Mouse (Mus musculus): ENCODE data around the gene Olfr332.
"Not testable (repeated sequence)": the region's sequence is repeated elsewhere in the genome, so short reads cannot be mapped to it uniquely, and the experiment has no call there.

Gene Olfr332

DNA sequence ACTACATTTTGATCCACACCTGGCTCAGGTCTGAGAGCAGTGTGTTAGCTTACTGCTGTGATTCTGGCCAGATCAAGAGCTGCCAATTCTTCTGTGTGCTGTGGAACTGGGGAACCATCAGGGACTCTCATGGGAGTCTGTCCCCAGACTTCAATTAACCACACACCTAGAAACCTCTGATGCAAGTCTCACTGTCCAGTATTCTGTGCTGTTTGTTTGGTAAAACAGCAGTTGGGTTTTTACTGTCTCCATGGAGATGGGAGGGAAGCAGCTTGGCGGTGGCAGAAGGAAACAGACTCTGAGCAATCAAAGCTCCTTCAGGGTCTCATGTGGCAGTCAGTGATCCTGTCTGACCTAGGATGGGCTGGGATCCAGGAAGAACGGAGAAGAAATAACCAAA lies at the start of gene Olfr332:
Olfr332 (minus strand) TSS at position 101 of the 400 bp plus-strand sequence.
- DNase-seq = no peak

DNA sequence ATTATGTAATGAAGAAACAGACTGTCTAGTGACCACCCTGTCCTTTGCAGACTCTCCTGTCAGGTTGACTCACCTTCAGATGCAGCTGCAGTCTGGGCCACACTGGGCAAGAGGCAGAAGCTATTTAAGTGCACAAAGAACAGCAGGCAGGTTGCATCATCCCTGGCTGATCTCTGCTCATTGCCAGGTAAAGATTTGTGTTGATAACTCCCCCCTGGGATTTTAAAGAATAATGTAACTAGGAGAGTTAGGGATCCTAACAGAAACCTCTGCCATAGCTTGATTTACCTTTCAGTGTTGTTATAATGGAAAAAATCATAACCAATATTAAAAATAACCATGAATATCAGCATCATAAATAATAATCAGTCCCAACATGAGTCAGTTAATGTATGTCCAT lies 42.4 kb upstream of the Olfr332 start, which contains the start of gene Olfr330:
Olfr330 (minus strand) TSS at position 101 of the 400 bp plus-strand sequence.
- not testable (repeated sequence) for DNase-seq

DNA sequence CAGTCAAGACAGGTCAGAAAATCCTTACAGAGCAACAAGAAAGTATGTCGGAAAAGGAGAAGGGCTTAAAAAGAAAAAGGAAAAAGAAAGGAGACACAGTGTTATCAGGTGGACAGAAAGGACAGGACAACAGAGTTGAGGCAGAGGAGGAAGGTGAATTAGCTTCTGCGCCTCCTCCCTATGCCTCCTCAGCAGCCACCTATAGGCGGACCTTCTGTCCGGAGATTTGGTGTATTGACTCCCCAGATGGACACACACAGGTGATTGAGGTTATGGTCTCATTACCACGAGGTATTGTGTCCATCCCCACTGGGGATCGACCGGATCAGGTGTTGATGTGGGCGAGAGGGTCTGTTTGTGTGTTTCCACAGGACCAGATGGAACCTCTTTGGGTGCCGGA lies 27.4 kb upstream of the Olfr332 start:
- DNase-seq = peak; percentile 11

DNA sequence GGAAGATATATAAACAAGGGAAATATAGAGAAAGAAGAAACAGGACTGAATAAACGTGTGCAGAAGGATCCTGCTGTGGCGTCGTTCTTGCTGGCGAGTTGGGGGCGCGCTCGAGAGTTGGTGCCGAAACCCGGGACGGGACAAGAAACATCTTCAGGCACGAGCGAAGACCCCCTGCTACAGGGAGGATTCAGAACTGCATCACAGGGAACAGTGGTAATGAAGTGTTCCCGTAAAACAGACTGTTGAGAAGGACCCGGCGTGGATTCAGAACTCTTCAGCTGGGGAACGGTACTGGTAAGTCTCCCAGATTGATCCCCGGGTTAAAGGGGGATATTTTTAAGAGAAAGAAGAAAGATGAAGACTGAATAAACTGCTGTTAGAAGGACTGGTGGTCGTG lies 26.6 kb upstream of the Olfr332 start:
- DNase-seq = peak; percentile 22

DNA sequence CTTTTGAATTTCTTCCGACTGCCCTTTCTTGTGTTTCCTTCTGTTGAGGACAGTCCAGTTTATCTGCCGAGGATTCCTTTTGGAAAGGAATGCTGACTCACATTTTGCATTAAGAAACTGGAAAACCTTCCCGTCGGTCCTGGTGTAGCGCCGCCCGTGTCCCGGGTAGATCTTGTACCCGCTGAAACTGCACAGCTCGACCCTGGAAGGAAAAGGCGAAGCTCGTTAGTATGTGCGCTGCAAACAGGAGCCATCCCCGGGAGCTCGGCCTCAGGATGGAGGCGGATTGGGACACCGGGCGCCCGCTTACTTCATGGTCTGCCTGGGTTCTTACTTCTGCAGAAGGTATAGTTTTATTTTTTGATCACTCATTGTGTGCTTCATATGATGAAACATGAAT lies 16.7 kb upstream of the Olfr332 start:
- not testable (repeated sequence) for DNase-seq

DNA sequence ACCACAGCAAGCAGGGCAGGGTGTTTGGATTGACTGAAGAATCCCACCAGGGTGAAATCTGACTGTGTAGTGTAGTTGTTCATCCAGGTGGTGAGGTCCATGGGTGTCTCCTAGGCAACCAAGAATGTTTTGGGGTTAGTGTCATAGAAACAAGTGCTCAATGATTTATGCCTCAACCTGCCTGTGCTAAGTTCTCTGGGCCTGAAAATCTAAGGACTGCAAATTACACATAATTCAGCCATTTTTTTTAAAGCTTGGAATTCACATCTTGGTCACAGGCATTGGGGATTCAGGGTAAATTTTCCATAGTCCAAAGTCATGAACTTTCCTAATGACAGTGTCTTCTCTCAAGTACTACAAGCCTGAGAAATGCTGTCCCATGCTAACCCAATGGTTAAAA lies 10.1 kb upstream of the Olfr332 start, which contains the start of gene Olfr331:
Olfr331 (minus strand) TSS at position 101 of the 400 bp plus-strand sequence.
- DNase-seq = not testable (repeated sequence)

DNA sequence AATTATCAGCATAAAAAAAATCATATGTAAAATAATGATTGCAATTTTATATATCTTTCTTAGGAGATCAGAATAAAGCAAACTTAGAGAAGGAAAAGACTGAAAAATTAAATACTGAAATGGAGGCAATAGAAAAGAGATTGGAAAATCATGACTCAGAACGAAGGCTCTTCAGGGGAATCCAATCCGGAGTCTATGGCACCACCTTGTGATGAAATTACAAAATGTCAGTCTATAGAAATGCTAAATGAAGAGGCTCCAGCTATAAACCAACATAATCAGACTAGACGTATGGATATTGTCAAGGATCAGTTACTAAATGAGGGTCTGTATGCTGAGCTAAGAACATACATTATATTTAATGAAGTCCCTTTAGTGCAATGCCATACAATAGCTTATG lies 6.9 kb upstream of the Olfr332 start:
- no peak for DNase-seq

DNA sequence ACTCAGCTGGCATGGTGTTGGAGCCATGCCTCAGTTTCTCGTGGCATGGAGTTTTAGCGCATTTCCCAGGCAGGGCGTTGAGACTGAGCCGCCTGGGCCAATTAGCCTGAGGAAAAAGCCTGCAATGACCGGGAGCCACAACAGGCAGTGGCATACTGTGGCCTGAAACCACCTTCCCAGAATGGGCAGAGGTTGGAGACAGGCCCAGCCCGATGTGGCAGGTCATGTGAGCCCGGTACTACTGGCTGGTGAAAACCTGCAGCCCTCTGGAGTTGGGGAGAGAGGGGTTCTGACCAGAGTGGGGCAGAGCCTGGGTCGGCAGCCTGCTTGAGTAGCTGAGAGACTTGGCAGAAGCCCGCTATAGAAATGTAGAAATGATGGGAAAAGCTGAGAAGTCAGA lies 6.4 kb upstream of the Olfr332 start:
- no peak for DNase-seq

DNA sequence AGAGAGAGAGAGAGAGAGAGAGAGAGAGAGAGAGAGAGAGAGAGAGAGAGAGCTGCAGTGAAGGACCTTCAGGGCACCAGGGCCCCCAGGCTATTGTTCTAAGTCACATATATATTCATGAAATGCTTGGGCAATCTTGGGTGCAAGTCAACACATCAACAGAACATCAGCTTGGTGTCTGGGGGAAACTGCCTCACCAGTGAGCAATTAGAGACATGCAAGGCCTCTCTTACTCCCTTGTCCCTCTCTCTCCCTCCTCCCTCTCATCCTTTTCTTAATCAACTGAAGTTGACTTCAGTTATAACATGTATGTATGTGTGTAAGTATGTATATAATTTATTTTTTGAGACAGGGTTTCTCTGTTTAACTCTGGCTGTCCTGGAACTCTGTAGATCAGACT lies 30.2 kb downstream of the Olfr332 start, which contains the start of gene Olfr30:
Olfr30 (minus strand) TSS at position 101 of the 400 bp plus-strand sequence.
- no peak for DNase-seq

DNA sequence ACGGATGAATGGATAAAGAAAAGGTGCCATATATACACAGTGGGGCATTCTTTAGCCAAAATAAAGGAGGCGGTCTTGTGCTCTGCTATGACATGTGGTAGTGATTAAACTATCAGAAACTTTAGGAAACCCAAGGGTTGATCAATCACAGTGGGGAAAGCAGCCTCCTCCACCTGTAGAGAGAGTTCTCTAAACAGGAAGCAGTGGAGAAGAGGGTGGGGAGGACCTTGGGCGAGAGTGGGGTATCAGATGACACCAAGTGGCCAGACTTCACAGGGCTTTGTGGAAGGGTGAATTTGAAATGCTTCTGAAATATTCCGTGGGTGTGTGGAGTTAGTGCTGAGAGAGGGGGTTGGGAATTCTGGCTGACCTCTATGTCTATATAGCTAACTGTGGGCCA lies 38.8 kb downstream of the Olfr332 start:
- DNase-seq = no peak

DNA sequence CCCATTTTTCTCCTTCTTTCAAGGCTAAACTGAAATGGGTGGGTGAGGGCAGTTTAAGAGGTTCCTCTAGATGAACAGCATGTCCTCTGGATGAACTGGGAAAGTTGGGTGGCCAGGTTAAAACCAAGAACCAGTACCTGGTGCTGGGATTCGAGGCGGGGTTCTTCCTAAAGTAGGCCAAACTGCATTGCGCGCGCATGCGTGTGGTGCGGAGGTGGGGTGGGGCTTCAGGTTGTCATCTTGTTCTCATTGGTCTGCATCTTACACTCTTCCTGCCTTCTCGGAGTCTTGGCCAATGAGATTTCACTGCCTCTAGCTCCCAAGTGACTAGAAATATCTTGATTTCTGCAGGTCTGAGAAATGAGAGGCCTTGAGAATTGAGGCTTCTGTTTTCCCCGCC lies 39.6 kb downstream of the Olfr332 start, which contains the start of gene Lypd9:
Lypd9 (minus strand) TSS at position 165 of the 400 bp plus-strand sequence.
- DNase-seq = no peak

Data from kidney, adult 9 months (tissue).